Mouse (Mus musculus): ENCODE data around the gene Pfkp.

The Pfkp gene

DNA sequence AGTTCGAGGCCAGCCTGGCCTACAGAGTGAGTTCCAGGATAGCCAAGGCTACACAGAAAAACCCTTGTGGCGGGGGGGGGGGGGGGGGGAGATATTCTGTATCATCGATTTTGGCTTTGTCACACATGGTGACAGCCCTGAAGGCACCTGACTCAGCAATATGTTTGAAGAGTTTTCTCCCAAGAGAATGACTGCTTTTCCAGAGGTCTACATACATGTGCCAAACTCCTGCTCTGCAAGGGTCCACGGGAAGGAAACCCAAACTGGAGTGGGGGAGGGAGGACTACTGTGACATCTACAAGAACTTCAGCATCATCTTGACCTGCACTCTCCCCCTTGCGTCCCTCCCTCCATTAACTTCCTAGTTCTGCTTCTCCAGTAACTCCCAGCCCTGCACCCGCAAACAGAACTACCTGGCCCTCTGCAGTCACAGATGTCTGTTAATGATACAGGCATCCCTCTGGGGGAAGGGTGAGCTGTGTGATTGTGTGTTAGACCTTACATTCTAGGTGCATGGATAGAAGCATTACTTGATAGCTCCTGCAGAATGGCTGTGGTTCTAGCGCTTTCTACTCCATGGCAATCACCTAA is 10.9 kb downstream of the Pfkp start:
- DNase-seq (ENCODE audit: low read depth, low spot score) = no peak

DNA sequence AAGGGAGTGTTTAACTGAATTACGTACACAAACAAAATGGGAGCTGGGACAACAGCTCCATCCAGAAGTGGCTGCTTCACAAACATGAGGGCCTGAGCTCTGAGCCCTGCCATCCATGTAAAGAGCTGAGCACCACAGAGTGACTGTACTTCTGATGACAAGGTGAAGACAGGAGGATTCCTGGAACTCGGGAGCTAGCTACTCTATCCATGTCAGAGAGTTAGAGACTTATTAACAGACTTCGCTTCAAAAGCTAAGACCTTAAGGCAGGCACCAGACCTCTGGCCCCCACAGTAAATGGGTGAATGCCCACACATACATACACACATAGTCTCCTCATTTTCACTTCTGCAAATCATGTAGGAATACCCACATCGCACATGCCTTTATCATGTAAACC is 11.6 kb downstream of the Pfkp start:
- no peak for DNase-seq (ENCODE audit: low read depth, low spot score)

DNA sequence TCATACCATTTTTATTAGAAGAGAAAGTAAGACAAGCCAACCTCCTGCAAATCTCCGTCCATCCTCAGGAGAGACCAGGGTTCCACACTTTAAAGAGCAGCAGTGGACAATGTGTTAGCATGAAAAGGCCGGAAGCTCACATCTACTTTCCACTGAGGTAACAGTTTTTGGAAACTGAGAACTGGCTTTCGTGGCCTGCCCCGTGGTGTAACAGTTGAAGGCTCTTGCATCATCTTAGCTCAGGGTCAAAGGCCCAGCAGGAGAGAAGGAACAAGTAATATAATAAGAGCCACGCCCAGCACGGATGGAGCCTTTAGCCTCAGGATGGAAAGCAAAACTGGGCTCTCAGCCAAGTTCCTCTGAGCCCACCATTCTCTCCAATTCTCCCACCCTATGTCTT is 12.1 kb downstream of the Pfkp start:
- no peak for DNase-seq (ENCODE audit: low read depth, low spot score)

DNA sequence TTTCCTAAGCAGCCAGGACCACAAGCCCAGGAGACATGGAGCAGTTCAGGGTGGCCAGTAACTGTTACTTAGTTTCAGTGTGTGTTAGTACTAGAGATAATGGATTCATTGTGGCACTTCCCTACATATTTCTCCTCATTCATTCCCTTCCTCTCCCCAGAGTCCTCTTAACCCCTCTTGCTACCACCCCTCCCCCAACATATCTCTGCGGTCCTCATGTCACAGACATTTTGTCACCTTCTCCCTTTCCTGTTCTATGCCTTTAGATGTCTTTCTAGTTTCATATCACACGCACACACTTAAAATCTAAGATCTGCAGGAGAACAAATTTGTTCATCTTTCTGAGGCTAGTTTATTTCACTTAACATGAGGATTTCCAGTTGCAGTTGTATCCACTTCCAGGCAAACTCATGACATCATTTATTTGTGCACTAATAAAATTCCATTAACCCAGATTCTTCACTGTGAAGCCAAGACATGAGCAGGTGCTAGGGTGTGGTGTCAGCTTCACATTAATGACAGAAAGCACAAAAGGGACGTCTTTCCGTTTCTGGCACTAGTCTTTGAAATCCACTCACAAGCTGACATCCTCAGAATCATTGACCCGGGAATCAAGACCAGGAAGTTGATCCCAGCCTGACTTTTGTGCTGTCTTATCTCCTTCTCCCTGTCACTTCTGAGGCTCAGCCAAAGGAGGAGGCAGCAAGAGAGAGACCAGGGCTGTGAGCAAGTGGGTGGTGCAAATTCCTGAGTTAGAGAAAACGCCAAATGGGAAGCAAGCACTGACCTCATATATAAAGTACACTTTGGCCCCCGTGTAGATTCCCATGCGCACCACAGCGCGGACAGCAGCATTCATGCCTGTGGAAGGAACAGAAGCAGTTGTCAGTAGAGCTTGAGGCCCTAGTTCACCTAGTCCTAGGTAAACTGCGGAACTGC is 13.2 kb downstream of the Pfkp start:
- no peak for DNase-seq (ENCODE audit: low read depth, low spot score)

DNA sequence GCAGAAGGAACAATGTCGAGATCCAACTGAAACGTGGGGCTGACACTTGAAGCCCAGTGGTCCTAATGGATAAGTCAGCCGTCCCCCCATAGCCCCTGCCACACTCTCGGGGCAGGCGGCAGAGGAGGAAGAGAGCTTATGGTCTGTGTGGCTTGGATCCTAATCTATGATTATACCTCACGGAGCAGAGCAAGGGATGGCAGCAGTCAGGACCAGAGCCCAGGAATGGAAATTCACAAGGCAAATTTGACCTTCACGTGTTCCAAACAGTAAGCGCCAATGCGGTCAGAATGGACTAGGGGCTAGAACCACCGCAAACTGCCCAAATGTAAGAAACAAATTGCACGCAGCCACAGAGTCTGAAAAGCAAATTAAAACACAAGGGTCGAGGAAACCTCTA is 14.5 kb downstream of the Pfkp start:
- DNase-seq (ENCODE audit: low read depth, low spot score) = no peak

DNA sequence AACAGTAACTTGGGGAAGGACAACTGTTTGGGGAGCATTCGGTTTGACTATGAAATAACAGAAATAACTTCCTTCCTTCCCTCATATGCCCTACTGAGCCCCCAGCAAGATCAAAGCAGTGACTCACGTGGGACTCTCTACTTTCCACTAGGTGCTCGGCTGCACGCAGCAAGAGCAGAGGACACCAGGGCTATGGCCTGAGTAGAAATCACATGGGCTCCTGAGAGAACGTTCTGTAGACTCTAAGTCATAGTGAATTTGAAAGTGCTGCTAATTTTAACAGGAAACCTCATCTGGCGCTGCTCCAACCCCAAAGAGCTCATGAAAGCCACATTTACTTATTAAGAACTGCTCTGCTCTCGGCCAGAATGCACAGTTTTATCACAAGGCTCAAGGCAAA is 15.1 kb downstream of the Pfkp start:
- no peak for DNase-seq (ENCODE audit: low read depth, low spot score)

DNA sequence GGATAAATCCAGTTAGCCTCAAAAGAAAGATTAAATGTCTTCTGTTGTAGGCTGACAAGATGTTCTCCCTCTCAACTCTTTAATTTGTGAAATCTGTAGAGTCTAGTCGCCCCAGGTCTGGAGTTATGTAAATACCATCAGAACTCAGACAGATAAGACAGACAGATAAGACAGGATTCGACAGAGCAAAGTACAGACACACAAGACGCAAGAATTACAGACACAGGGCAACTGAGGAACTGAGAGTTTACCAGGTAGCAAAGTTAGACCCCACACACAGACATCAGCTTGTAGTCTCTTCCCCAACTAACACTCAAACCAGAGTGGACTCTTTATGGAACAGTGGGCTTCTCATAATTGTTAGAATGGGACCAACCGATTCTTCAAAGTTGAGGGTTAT is 15.6 kb downstream of the Pfkp start:
- DNase-seq (ENCODE audit: low read depth, low spot score) = no peak

DNA sequence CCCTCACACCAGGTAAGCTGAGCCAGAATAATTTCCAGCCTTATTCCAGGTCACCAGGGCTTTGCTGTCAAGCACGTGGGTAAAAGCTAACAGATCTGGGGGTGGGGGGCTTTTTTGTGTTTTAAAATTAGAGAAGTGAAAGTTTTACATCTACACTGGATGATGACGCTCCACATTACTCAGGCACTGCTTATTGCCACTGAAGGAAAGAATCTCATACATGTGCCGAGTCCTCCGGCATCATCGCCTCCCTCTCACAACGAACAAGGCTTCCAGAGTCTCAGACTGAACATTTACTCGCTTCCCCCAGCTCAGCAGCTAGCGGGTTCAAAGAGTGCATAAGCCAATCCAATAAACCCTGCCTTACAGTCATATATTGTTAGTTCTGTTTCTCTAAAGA is 16.1 kb downstream of the Pfkp start:
- DNase-seq (ENCODE audit: low read depth, low spot score) = no peak

DNA sequence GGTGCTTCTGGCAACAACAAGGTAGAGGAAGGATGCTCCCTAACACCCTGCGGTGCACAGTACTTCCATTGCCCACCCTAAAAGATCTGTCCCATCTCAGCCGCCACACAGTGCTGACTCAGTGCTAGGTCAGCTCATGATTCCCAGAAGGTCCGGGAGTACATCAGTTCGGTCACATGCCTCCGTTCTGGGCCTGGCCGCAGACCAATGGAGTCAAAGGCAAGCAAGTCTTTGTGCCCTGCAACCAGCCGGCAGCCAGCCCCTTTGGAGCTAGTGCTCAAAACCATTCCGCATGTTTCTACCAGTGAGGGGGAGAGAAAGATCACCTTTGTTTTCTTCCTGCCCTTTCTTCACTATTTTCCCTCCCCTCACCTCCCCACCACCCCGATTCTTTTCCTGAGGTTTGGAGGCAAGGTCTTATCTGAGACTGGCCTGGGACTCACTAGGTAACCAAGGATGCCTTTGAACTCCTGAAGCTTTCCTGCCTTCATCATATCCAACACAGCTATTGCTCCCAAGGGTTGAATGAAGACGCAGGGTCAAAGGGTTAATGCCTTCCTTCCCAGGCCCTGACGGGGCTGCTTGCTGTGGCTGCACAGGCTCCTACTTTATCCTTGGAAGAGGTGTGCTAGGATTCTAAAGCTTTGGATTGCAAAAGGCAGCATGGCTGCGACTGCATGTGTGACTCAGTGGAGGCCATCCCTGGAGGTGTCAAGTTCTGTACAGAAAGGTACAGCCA is 16.6 kb downstream of the Pfkp start:
- no peak for DNase-seq (ENCODE audit: low read depth, low spot score)

DNA sequence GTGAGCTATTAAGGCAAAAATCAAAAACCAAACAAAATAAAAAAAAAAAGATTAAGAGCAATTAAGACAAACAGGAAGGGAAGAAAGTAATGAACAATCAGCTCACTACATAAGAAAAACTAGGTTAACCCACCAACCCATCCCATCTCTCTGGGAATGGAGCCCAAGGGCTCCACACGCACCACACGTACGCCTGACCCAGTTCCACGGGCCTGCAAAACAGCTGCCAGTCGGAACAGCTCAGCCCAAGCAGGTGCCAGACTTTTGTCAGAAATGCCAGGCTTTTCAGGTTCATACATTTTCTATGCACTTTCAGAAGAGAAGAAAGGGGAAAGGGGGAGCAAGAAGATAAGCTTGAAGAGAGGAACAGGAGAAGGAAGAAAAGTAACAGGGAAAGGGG is 17.9 kb downstream of the Pfkp start:
- DNase-seq (ENCODE audit: low read depth, low spot score) = no peak

DNA sequence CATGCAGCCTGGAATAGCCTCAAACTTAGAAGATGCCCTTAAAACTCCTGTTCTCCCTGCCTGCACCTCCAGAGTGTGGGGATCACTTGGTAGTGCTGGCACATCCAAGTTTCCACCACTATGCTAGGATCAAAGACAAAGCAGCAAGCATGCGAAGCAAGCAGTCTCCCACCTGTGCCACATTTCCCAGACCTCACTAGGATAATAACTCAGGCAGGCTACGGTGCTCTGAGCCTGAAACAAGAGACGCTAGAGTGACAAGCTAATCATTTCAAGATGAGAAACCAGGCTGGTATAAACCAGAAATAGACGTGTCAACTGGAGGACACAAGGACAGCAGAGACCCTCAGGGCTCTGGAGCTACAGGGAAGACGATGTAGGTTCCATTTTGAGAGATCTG is 18.6 kb downstream of the Pfkp start:
- DNase-seq (ENCODE audit: low read depth, low spot score) = no peak

DNA sequence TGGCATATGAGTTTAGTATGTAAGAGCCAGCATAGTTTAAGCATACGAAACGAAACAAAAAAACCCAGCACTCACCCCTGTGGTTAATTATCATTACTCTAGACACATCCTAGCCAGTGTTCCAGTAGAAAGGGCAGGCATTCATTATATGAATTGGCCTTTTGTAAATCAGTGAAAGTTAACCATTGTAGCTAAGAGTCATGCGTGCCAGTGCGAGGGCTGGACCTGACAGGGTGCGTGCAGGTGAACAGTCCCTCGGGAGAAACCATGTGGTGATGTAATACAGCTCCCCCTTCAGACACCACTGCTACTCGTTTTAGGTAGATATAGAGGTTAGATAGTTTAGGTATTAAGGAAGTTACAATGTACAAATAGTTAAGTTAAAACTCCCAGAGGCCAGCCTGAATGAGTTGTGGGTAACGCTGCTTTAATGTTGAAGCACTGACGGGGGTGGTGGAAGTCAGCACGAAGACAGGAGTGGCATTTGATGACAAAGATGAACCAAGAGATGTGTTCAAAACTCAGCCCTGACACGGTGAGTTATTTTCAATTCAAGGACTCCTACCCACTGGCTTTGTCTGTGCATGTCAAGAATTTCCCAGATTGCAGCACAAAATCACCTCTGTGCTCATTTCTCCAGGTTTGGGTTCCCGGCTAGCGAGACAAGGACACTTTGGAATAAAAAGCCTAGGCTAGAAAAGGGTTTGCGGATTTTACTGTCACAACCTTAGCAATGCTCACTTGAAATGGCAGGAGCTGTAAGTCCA is 19.4 kb downstream of the Pfkp start:
- no peak for DNase-seq (ENCODE audit: low read depth, low spot score)

DNA sequence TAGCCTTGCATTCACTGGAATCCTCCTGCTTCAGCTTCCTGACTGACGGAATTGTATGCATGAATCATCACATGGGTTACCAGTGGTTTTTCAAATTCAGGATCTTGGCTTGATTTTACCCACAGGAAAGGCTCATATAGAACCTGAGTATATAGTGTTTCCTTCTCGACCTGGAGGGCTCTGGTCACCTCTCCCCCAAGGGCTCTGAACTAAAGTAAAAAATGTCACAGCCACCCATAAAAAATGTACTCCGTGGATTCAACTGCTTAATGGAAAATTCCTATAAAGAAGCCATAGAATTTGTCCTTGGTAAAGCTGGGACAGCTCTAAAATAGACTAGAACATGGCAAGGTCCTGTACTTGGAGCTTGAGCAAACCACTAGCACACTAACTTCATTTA is 20.3 kb downstream of the Pfkp start:
- no peak for DNase-seq (ENCODE audit: low read depth, low spot score)

DNA sequence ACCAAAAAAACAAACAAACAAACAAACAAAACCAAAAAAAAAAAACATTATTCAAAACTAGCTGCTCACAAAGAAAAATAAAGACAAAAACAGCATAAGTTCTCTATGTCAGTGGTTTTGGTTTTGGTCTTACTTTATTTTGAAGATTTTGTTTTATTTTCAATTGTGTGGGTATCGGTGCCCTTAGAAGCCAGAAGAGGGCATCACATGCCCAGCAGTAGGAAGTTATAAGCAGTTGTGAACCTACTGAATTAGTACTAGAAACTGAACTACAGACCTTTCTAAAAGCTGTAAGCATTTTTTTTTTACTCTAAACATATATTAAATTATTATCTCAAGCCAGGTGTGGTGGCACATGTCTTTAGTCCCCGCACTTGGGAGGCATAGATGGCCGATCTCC is 21.2 kb downstream of the Pfkp start:
- no peak for DNase-seq (ENCODE audit: low read depth, low spot score)

DNA sequence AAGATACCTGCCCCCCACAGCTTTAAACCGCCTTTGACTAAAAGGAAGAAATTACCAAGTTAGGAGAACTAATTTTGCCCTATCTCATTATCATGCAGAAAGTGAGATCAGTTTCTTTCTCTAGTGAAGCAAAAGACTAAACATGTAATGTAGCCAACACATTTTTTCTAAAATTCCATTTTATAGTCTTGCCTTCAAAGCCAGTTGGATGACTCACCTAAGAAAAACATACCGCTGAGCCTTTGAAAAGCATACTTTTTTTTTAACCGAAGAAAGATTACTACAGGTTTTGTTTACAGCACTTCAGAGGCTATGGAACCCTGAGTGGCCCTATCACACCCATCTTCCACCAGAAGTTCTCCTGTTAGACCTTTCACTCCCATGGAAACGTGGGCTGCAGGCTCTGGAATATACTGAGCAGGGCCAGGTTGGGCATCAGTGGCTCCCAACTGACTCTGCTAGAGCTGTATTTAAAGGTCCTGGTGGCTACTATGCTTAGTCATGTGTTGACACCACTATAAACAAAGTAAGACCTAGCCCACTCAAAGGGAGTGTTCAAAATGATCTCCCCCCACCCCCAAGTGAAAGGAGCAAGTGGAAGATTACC is 22.0 kb downstream of the Pfkp start:
- DNase-seq (ENCODE audit: low read depth, low spot score) = no peak

DNA sequence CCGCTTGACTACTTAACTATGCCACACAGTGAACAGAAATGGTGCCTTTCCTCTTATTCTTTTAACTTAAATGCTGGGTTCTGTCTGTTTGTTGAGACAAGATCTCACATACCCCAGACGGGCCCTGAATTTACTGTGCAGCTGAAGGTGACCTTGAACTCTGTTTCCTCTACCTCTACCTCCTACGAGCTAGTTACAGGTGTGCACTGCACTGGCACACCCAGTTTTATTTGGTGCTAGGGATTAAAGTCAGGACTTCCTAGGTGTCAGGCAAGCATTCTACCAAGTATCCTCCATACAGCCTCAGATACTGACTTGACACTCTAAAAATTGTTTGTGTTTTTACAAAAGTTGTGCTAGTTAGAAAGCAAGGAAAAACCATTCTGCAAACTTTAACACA is 22.6 kb downstream of the Pfkp start:
- no peak for DNase-seq (ENCODE audit: low read depth, low spot score)

DNA sequence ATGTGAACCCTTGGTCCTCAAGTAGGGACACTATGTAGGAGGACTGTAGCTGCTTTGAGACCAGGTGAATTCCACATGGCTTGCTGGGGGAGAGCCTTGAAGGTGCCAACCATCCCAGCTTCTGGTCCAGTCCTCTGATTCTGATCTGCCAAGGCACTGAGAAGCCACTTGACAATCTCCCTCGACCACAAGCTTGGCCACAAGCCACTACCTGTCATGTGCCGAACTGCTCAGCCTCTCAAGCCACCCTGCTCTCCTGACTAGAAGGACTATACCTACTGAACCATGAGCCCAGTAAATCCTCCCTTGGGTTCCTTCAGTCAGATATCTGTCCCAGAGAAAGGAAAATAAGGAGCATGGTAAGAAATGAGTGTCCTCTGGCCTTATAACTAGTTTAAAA is 24.0 kb downstream of the Pfkp start:
- no peak for DNase-seq (ENCODE audit: low read depth, low spot score)

DNA sequence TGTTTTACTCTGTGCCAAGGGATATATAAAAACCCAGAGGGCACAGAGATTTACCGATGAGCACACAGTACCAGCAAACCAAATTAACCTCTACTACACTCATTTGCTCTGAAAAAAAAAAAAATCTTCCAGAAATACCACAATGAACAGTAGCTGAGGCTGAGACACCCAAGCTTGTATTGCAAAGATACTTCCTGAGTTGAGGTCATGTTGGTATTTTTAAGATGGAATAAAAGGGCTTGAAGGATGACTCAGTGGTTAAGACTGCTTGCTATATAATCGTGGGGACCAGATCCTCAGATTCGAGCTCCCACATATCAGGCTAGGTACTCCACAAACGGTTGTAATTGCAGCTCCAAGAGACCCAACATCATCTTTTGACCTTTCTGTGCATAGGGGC is 24.5 kb downstream of the Pfkp start:
- DNase-seq (ENCODE audit: low read depth, low spot score) = no peak

DNA sequence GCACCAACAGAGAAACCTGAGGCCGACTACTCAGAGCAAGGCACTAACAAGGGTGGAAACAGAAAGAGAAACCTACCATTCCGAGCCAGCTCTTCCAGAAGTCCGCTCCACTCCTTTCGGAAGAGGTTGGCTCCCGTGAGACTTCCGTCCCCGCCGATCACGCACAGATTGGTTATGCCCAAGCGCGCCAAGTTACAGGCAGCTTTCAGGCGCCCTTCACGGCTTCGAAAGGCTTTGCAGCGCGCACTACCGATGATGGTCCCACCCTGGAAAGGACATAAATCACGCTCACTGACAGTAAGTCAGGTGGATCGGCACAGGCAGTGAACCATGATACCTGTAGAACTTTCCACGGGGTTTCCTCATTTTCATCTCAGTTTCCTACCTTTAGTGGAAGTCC is 26.7 kb downstream of the Pfkp start:
- no peak for DNase-seq (ENCODE audit: low read depth, low spot score)

DNA sequence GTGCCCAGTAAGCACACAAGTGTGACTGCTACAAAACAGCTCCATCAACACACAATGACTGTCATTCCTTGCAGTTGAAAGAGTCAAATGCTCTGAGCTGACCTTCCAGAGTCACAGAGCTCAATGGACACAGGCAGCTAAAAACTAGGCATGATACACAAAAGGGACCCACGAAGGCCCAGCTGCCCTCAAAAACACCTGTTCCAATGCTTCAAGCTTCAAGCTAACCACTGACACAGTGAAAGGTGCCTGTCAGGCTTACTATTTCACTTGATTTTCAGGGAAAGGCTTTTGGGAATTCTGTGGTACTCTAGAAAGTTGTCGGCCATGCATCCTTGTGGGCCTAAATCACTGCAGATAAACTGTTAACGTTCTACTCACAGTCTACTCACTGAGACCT is 28.3 kb downstream of the Pfkp start:
- DNase-seq (ENCODE audit: low read depth, low spot score) = no peak

DNA sequence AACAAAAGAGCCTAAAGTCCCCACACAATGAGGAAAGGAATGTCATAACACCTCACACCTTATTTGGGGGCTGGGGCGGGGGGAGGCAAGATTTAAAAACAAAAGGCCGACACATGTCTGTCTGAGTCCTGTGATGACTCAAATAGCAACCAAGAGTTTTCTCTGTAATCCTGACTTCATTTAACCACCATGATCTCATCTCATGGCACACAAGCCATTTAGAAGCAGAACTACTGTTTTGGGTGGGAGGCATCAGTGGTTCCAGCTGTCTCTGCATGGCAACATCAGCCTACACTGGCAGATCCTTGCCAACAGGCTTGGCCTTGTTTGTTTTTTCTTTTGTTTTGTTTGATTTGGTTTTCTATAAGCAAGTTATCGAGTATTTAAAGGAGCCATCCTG is 29.9 kb downstream of the Pfkp start:
- DNase-seq (ENCODE audit: low read depth, low spot score) = no peak

Data from brain, embryonic 18.5 days (tissue).